Mouse (Mus musculus) embryonic fibroblast, embryonic 13.5 days (primary cell): Measurements from ENCODE around the gene Spata31d1c. TPM values are rescaled to one million over a fixed set of nuclear protein-coding genes. Genes with fewer than 3 reads are reported as not detected.

Experiments used
- H3K27ac ChIP-seq: 2 replicates; pipeline ENCODE4 v1.5.1; 2012; ENCODE audit warnings: low read length, control low read depth, inconsistent platforms; ENCODE audit not compliant: insufficient read depth
- H3K4me1 ChIP-seq: 2 replicates; pipeline ENCODE4 v1.6.1; 2011; ENCODE audit warnings: low read length; ENCODE audit not compliant: control insufficient read depth, insufficient read depth
- H3K4me3 ChIP-seq: 2 replicates; pipeline ENCODE4 v1.5.1; 2011; ENCODE audit warnings: mild to moderate bottlenecking, control low read depth, low read length; ENCODE audit not compliant: insufficient read depth
- CTCF ChIP-seq: IDR thresholded peaks from 2 replicates; pipeline ENCODE4 v1.5.1; 2011; ENCODE audit warnings: mild to moderate bottlenecking, control low read depth, low read length, moderate library complexity, borderline replicate concordance; ENCODE audit not compliant: insufficient read depth
- POLR2A ChIP-seq: IDR thresholded peaks from 2 replicates; pipeline ENCODE4 v1.6.1; 2011; ENCODE audit warnings: low read depth, mild to moderate bottlenecking, control low read depth, low read length, moderate library complexity
- polyA plus RNA-seq: library from polyadenylated mRNA; stranded (reverse); fragments of >200 nt; gene quantifications from 2 replicates; pipeline ENCODE4 v1.2.4, GENCODE M21; 2011; ENCODE audit warnings: low read depth; ENCODE audit not compliant: missing spikeins, insufficient read length

Gene Spata31d1c
- not detected in 2 replicates for polyA plus RNA-seq

- Histone ChIP-seq H3K4me3 (no peak within 1 kb of the TSS), H3K27ac (no peak within 1 kb of the TSS), H3K4me1 (no peaks in the 10 kb centered on the region)
- no peak for TF ChIP-seq POLR2A
- no peak for TF ChIP-seq CTCF
Measured at GRCm38 (mm10) chr13:65032758-65033157, at the start of gene Spata31d1c. Gene Spata31d1c, plus strand, starts transcription at chr13:65033058.

DNA sequence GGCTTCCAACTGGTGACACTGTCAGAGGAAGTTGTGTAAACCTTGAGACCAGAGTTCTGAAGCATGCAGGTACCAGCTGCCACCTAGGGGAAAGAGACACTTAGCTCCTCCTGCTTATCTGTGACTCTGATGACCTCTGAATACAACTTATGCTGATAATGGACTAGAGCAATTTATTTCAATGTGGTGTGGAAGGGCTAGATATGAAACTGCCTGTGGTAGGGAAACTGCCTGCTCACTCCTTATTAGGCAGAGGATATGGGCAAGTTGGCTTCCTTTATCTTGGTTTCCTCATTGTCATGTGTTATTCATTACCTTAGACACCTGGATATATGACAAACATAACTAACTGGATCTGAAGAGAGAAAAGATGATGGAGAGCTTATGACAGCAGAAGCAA lies 44.0 kb upstream of the Spata31d1c start:
- Histone ChIP-seq H3K27ac (no peak overlapping the region), H3K4me3 (no peak overlapping the region), H3K4me1 (no peaks in the 10 kb centered on the region)
- TF ChIP-seq POLR2A: no peak
- TF ChIP-seq CTCF: no peak

DNA sequence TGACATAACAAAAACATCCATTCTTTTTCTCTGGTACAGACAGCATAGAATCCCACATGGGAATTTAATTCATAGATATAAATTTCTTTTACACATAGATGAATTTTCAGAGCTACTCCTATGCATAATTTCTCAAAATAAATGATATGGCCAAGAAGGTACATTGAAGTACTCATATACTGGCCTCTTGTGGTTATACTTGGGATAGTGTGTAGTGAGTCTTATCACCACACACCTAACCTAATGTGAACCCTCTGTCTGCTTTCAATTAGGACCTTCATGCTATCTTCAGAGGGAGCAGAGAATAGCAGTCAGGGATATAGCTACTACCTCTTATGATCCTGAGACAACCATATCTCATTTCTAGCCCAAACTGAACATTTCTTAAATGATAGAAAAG lies 27.4 kb upstream of the Spata31d1c start:
- Histone ChIP-seq H3K4me3 (no peak overlapping the region), H3K4me1 (no peaks in the 10 kb centered on the region), H3K27ac (no peak overlapping the region)

DNA sequence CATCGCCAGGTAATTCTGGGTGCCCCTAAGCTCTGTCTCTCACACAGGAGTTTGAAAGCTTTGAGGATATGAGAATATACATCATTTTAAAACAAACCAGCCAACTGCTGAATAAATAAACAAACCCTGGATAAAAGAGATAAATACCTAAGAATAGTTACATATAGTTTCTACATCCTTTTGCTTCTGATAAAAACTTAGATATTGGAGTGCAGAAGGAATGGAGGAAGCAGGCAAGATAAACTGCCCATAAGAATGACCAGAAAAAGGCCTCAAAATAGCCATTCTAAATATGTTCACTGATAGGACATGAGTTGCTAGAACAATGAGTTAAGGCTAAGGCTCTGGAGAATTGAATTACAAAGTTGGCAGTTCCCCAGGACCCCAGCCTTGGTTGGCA lies 26.1 kb upstream of the Spata31d1c start:
- Histone ChIP-seq H3K27ac (no peak overlapping the region), H3K4me3 (no peak overlapping the region), H3K4me1 (no peaks in the 10 kb centered on the region)
- TF ChIP-seq CTCF (no peak), POLR2A (no peak)

More for the DNA sequence above, 27.4 kb upstream of the Spata31d1c start:
- TF ChIP-seq POLR2A (no peak), CTCF (no peak)

DNA sequence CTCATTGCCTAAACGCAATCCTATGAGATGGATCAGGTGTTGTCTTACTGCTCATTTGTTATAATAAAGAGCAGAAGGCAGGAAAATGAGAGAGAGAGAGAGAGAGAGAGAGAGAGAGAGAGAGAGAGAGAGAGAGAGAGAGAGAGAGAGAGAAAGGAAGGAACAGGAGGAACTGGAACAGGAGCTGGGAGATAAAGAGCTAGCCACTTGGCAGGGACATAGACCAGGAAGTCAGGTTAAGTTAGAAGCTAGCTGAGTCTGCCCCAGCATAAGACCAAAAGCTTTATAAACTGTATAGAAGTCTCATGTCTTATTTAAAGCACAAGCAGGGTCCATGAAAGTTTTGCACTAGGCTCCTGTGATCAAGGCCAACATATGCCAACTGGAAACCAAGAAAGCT lies 24.9 kb upstream of the Spata31d1c start:
- Histone ChIP-seq H3K4me3 (no peak overlapping the region), H3K4me1 (no peaks in the 10 kb centered on the region), H3K27ac (no peak overlapping the region)
- TF ChIP-seq CTCF (no peak), POLR2A (no peak)

DNA sequence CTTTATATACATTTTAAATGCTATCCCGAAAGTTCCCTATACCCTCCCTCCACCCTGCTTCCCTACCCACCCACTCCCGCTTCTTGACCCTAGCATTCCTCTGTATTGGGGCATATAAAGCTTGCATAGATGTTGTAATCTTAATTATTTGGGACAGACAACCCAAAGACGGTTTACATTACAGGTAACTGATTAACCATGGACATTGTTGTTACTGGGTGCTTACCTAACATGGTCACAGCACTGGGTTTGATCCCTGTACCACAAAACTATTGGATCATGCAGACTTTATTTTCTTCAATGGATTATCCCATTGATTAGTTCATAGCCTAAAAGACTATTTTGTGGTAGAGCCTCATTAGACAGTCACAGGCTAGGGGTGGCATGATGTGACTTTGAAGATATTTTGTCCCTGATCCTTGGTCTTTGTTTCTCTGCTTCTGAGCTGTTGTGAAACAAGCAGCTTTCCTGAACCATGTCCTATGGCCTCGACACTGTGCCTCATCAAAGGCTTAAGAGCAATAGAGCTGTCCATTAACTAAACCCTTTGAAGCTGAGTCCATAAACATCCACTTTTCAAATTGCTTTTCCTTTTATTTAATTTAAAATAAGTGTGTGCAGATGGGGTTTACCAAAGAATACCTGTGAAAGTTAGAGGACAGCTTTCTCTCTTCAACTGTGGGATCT lies 21.7 kb upstream of the Spata31d1c start:
- Histone ChIP-seq H3K27ac (no peak overlapping the region), H3K4me1 (no peaks in the 10 kb centered on the region), H3K4me3 (no peak overlapping the region)
- no peak for TF ChIP-seq CTCF
- no peak for TF ChIP-seq POLR2A

DNA sequence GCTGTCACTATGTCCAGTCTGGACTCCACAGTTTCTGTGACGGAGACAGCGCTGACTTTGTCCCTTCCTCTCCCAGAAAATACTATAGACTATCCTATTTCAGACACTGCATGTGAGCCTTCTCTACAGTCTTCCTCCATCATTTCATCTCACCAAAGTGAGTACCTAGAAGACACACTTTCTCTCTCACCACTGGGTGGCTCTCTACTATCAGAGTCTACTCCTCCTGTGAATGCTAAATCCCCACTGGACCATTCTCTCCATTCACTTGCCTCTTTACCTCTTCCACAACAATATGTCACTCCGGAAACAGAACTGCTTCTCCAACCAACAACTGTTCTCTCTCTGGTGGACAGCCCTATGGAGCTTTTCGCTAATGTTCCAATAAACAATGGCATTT lies 2.2 kb downstream of the Spata31d1c start:
- Histone ChIP-seq H3K27ac (no peak overlapping the region), H3K4me1 (no peaks in the 10 kb centered on the region), H3K4me3 (no peak overlapping the region)
- no peak for TF ChIP-seq CTCF

- Histone ChIP-seq H3K4me1 (no peaks in the 10 kb centered on the region), H3K27ac (no peak within 1 kb of the TSS), H3K4me3 (no peak within 1 kb of the TSS)
- TF ChIP-seq POLR2A (no peak), CTCF (no peak)
Measured at GRCm38 (mm10) chr13:65052660-65053059, 19.8 kb downstream of the Spata31d1c start, which contains the start of gene Prss47. Gene Prss47, minus strand, starts transcription at chr13:65052760.

GRCm38 (mm10) chr13:65069969-65070368 lies 37.1 kb downstream of the Spata31d1c start:
- Histone ChIP-seq H3K27ac (no peak overlapping the region), H3K4me1 (no peaks in the 10 kb centered on the region), H3K4me3 (no peak overlapping the region)
- TF ChIP-seq POLR2A (no peak), CTCF (no peak)

Other genes starting within 250 kb of the Spata31d1c start
- gene Cntnap3, start 129.1 kb upstream of the Spata31d1c start, polyA plus RNA-seq: 0.14 TPM in 1 of 2 replicates, not detected in the other
- gene Spata31, start 115.7 kb upstream of the Spata31d1c start, polyA plus RNA-seq: not detected in 2 replicates
- gene Prss47, start 19.7 kb downstream of the Spata31d1c start, polyA plus RNA-seq: not detected in 2 replicates
- 39.4 and 49.1 TPM in 2 replicates for gene Mfsd14b, start 79.9 kb downstream of the Spata31d1c start, polyA plus RNA-seq
- not detected in 2 replicates for gene Olfr465-ps1, start 105.0 kb downstream of the Spata31d1c start, polyA plus RNA-seq
- not detected in 2 replicates for gene Olfr466, start 117.2 kb downstream of the Spata31d1c start, polyA plus RNA-seq
- not detected in 2 replicates for gene Nlrp4f, start 172.9 kb downstream of the Spata31d1c start, polyA plus RNA-seq
- gene Gm10775, start 226.5 kb downstream of the Spata31d1c start, polyA plus RNA-seq: not detected in 2 replicates
- gene Zfp369, start 245.8 kb downstream of the Spata31d1c start, polyA plus RNA-seq: 23.8 and 26.9 TPM in 2 replicates